Mouse (Mus musculus) 3134 (cell line): Measurements from ENCODE around the gene Wwp2.

ENCODE experiments used
- DNase-seq: peaks from one replicate; pipeline ENCODE4 v3.0.0-alpha.2; 2011; ENCODE audit warnings: low spot score; ENCODE audit not compliant: insufficient read length; ENCODE audit errors: extremely low read depth

Wwp2 gene

GRCm38 (mm10) chr8:107430821-107431220, 5.3 kb upstream of the Wwp2 start:
- DNase-seq = no peak

GRCm38 (mm10) chr8:107435421-107435961, 674 bp upstream of the Wwp2 start:
- no peak for DNase-seq

- DNase-seq = no peak
Observed at GRCm38 (mm10) chr8:107436841-107437421, 766 bp downstream of the Wwp2 start.

- no peak for DNase-seq
Observed at GRCm38 (mm10) chr8:107437711-107438110, 1.5 kb downstream of the Wwp2 start.

- no peak for DNase-seq
Observed at GRCm38 (mm10) chr8:107439880-107440625, 3.9 kb downstream of the Wwp2 start.

- no peak for DNase-seq
Observed at GRCm38 (mm10) chr8:107444626-107445025, 8.5 kb downstream of the Wwp2 start.

- DNase-seq = no peak
Observed at GRCm38 (mm10) chr8:107447713-107448112, 11.5 kb downstream of the Wwp2 start.

GRCm38 (mm10) chr8:107448382-107448889, 12.3 kb downstream of the Wwp2 start:
- no peak for DNase-seq

GRCm38 (mm10) chr8:107449130-107449529, 13.0 kb downstream of the Wwp2 start:
- DNase-seq = no peak

GRCm38 (mm10) chr8:107449655-107450054, 13.5 kb downstream of the Wwp2 start:
- no peak for DNase-seq

- DNase-seq = no peak
Observed at GRCm38 (mm10) chr8:107451414-107452066, 15.4 kb downstream of the Wwp2 start.

- DNase-seq = no peak
Observed at GRCm38 (mm10) chr8:107453386-107453785, 17.2 kb downstream of the Wwp2 start.

GRCm38 (mm10) chr8:107455268-107455667, 19.1 kb downstream of the Wwp2 start:
- DNase-seq = no peak

GRCm38 (mm10) chr8:107457725-107458124, 21.6 kb downstream of the Wwp2 start:
- DNase-seq = peak; percentile 35

- no peak for DNase-seq
Observed at GRCm38 (mm10) chr8:107458281-107458680, 22.1 kb downstream of the Wwp2 start.

GRCm38 (mm10) chr8:107462423-107462822, 26.3 kb downstream of the Wwp2 start:
- DNase-seq = no peak

- no peak for DNase-seq
Observed at GRCm38 (mm10) chr8:107465332-107465990, 29.3 kb downstream of the Wwp2 start.

- DNase-seq = no peak
Observed at GRCm38 (mm10) chr8:107466642-107467041, 30.5 kb downstream of the Wwp2 start.

GRCm38 (mm10) chr8:107468811-107469302, 32.7 kb downstream of the Wwp2 start:
- DNase-seq = no peak

- no peak for DNase-seq
Observed at GRCm38 (mm10) chr8:107470302-107470701, 34.1 kb downstream of the Wwp2 start.
